ENCODE assay signal across 1 mouse cellular context in the genomic region with DNA sequence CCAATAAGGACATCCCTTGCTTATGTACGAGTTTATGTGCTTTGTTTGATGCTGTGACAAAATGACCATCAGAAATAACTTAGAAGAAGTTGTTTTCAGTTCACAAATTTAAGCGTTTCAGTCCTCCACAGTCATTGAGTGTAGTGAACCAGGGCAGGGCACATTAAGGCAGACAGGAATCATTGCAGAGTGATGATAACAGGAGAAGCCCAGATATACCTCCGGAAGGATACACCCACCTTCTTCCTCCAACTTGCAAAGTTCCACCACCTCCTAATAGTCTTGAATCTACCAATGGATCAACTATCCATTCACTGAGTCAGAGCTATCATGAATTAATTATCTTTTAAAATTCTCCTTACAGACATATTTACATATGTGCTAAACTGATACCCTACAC.
TF ChIP-seq lines count a peak whose summit lies in the region.

No protein-coding gene starts in this region.

TF ChIP-seq in MEL, 35 proteins besides CTCF, POLR2A, EP300 and RAD21 (continued from another document):
- TF ChIP-seq MAX (IDR thresholded peaks at IDR 0.05; ENCODE audit: low read length) (no peak), TCF12 (IDR thresholded peaks at IDR 0.05; ENCODE audit: low read depth, low read length) (peak; percentile 78), TBP (IDR thresholded peaks at IDR 0.05; ENCODE audit: low read depth, low read length) (no peak), POLR2AphosphoS2 (IDR thresholded peaks at IDR 0.05; ENCODE audit: low read length) (no peak), NRF1 (IDR thresholded peaks at IDR 0.05; ENCODE audit: insufficient read depth, low read depth, low read length, poor library complexity, severe bottlenecking) (no peak), ZNF384 (IDR thresholded peaks at IDR 0.05; ENCODE audit: low read depth, low read length) (no peak), E2F4 (IDR thresholded peaks at IDR 0.05; ENCODE audit: borderline replicate concordance, low read depth, low read length) (no peak), ETS1 (IDR thresholded peaks at IDR 0.05; ENCODE audit: low read depth, low read length) (peak; percentile 75), USF2 (IDR thresholded peaks at IDR 0.05; ENCODE audit: borderline replicate concordance in 1 of 2, insufficient read depth in 1 of 2, low read depth in 1 of 2, low read length in 2 of 2) (no peak), BHLHE40 (IDR thresholded peaks at IDR 0.05; ENCODE audit: borderline replicate concordance, low read depth, low read length) (no peak), GABPA (IDR thresholded peaks at IDR 0.05; ENCODE audit: low read depth, low read length) (no peak), ZKSCAN1 (IDR thresholded peaks at IDR 0.05; ENCODE audit: low read depth, low read length) (no peak), MEF2A (IDR thresholded peaks at IDR 0.05; ENCODE audit: extremely low read depth, insufficient replicate concordance, low read depth, low read length, poor library complexity, severe bottlenecking) (no peak), ELF1 (IDR thresholded peaks at IDR 0.05; ENCODE audit: low read depth, low read length) (no peak), ZC3H11A (IDR thresholded peaks at IDR 0.05; ENCODE audit: low read depth, low read length) (no peak), SIN3A (IDR thresholded peaks at IDR 0.05; ENCODE audit: low read length) (peak; percentile 57; the same call in 1 of the 2 replicates)
